Mouse (Mus musculus): ENCODE data around the gene Auts2.

- TF ChIP-seq POLR2A (IDR thresholded peaks at IDR 0.05; ENCODE audit: low read depth, low read length): no peak
- no peak for TF ChIP-seq CTCF (conservative IDR thresholded peaks at IDR 0.05; ENCODE audit: insufficient read depth, insufficient read length, low read depth, low read length)
Observed at GRCm38 (mm10) chr5:132334796-132335195, 208.3 kb downstream of the Auts2 start.

All from kidney, adult 2 months (tissue).